Mouse (Mus musculus) olfactory bulb, adult 2 months (tissue): ENCODE data around the gene Havcr1. TPM values are rescaled to one million over a fixed set of nuclear protein-coding genes. Genes with fewer than 3 reads are reported as not detected.
"Not testable (repeated sequence)": the region's sequence is repeated elsewhere in the genome, so short reads cannot be mapped to it uniquely, and the experiment has no call there.

ENCODE experiments used
- H3K27ac ChIP-seq: fragments of 200-500 bp; 2 replicates; pipeline ENCODE4 v1.5.1; 2012; ENCODE audit warnings: low read depth, low read length; ENCODE audit not compliant: insufficient read depth
- H3K4me1 ChIP-seq: fragments of 200-500 bp; 2 replicates; pipeline ENCODE4 v1.6.1; 2012; ENCODE audit warnings: low read length; ENCODE audit not compliant: control insufficient read depth, insufficient read depth
- H3K4me3 ChIP-seq: fragments of 200-500 bp; 2 replicates; pipeline ENCODE4 v1.5.1; 2012; ENCODE audit warnings: mild to moderate bottlenecking, low read depth, low read length, moderate library complexity; ENCODE audit not compliant: insufficient read depth
- CTCF ChIP-seq: fragments of 200-500 bp; IDR thresholded peaks from 2 replicates; pipeline ENCODE4 v1.5.1; 2012; ENCODE audit warnings: low read depth, mild to moderate bottlenecking, low read length, moderate library complexity; ENCODE audit not compliant: insufficient read depth
- POLR2A ChIP-seq: fragments of 200-500 bp; IDR thresholded peaks from 2 replicates; pipeline ENCODE4 v1.6.1; 2012; ENCODE audit warnings: mild to moderate bottlenecking, low read depth, low read length, moderate library complexity; ENCODE audit not compliant: insufficient read depth
- WGBS: fragments of 180-500 bp; shearing (Covaris S2); methylation state at CpG from one replicate; pipeline ENCODE4 v1.1.7; 2018; 5-methylcytosine and 5-hydroxymethylcytosine counted together
- polyA plus RNA-seq: library from polyadenylated mRNA; stranded (reverse); fragments of >200 nt; gene quantifications from 2 replicates; pipeline ENCODE4 v1.2.4, GENCODE M21; 2012; ENCODE audit warnings: low replicate concordance; ENCODE audit not compliant: missing spikeins, insufficient read depth, insufficient read length

Gene Havcr1
- not detected in 2 replicates for polyA plus RNA-seq

DNA sequence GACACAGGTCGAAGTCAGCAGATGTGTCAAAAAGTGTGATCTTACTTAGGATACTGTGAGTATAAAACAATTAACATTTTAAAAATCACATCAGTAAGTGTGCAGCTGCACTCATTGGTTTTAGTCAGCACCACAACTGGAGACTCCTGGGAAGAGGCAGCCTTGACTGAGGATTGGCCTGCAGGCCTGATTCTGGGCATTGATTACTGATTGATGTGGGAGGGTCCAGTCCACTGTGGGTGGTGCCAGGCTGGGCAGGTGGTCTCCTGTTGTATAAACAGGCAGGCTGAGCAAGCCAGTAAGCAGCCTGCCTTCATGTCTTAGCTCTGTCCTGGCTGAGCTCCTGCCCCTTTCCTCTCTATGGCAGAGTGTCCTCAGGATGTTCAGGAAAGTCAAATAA lies at the start of gene Havcr1:
Havcr1 (plus strand) TSS at position 5 of the 400 bp plus-strand sequence.
- not testable (repeated sequence) for H3K27ac ChIP-seq, H3K4me1 ChIP-seq, H3K4me3 ChIP-seq
- 94% methylated on average over 1 of the region's 1 CpGs for WGBS

DNA sequence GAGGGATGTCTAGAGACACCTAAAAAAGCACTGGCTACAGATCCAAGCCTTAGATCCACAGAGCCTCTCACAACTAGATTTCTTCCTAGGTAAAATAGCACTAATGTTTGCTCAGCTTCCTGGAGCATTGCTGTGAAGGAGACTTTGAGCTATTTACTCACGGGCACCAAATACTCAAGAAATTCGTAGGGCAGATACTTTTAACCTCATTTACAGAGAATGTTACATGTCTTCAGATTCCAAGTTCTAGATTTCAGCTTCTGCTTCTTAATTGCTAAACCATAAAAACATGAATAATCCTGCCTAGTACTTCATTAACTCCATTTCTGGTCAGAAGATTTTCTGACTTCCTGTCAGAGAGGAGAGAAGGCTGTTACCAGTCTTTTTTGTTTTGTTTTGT lies 44.7 kb upstream of the Havcr1 start:
- Histone ChIP-seq H3K4me1 (no peaks in the 10 kb centered on the region), H3K4me3 (no peak overlapping the region), H3K27ac (no peak overlapping the region)
- 92% methylated on average over 2 of the region's 2 CpGs for WGBS
- TF ChIP-seq CTCF (no peak), POLR2A (no peak)

DNA sequence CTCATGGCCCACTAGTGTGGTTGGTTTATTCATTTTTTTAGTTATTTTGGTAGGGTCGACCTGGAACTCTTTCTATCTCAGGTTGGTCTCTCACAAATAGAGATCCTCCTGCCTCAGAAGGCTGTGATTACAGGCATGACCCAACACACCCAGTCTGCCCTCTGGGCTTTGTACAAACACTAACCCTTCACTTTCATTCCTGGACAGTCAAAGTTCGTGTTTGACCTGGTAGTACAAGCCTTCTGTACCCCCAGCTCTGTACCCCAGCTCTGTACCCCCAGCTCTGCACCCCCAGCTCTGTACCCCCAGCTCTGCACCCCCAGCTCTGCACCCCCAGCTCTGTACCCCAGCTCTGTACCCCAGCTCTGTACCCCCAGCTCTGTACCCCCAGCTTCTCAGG lies 39.0 kb upstream of the Havcr1 start:
- H3K27ac ChIP-seq, H3K4me1 ChIP-seq, H3K4me3 ChIP-seq: not testable (repeated sequence)
- WGBS = 80% methylated on average over 2 of the region's 2 CpGs

DNA sequence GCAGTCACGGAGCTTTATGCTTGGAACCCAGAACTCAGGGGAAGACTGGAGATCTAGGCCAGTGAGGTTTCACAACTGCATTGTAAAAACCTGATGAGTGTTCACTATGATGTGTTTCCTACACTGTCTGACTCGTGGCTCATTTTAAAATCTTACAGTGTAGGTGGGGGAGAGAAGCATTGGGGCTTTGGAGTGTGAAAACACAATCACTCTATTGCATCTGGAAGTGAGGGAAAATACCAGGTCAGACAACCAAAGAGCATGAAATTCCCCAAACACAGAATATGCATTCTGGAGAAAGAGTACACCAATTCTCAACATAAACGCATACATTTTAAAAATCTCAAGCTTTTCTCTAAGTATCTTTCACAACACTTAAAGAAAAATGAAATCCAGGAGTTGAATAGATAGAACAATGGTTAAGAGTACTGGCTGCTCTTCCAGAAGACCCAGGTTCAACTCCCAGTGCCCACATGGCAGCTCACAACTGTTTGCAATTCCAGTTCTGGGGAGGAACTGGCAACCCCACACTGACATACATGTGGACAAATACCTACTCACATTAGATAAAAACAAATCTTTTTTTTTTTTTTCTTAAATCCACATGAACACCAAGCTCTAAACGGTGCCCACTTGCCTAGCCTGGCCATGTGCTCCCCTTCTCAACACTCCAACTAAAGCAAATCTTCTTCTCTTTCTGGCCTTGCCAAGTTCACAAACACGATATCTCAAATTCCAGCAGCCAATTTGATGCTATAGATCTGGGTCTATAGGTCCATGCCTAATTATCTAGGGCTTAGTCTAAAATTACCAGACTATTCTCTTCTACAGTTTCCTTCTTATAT lies 37.2 kb upstream of the Havcr1 start:
- no peak overlapping the region for H3K27ac ChIP-seq
- TF ChIP-seq CTCF (no peak), POLR2A (no peak)
- H3K4me1 ChIP-seq = no peaks in the 10 kb centered on the region
- WGBS = 88% methylated on average over 5 of the region's 5 CpGs
- H3K4me3 ChIP-seq = no peak overlapping the region

DNA sequence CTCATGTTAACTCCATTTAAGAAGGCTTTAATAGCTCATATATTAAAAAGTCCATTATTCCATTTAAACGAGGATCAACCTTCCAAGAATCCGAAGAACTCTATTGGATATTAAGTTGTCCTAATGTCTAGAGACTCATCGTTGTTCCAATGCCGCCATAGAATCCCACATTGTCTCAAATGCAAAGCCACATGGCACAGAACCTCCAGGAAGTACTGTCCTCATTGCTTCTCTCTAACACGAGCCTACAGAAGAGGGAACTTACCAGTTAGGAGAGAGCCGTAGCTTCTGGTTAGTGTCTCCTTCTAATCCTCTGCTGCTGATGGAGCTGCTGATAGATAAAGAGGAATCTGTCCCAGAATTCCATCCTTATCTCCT lies 36.6 kb upstream of the Havcr1 start:
- Histone ChIP-seq H3K4me3 (no peak overlapping the region), H3K27ac (no peak overlapping the region), H3K4me1 (no peaks in the 10 kb centered on the region)
- WGBS = 87% methylated on average over 6 of the region's 6 CpGs
- no peak for TF ChIP-seq POLR2A
- TF ChIP-seq CTCF = no peak

DNA sequence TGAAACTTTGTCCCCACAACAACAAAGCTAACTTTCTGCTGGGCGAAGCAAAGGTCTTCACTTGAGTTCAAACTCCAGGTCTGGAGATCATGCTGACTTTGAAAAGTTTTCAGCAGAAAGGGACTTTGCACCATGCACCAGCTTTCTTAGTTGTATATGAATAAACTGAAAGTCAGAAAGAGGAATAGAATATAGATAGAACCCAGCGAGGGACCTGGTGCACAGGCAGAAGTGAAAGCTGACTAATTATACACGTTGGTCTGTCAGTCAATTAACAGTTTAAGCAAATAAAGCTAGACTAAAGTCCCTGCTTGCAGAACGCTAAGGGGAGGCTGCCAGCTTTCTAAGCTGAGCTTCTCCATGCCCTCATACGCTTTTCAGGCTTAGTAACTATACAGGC lies 36.0 kb upstream of the Havcr1 start:
- WGBS = 76% methylated on average over 5 of the region's 5 CpGs

DNA sequence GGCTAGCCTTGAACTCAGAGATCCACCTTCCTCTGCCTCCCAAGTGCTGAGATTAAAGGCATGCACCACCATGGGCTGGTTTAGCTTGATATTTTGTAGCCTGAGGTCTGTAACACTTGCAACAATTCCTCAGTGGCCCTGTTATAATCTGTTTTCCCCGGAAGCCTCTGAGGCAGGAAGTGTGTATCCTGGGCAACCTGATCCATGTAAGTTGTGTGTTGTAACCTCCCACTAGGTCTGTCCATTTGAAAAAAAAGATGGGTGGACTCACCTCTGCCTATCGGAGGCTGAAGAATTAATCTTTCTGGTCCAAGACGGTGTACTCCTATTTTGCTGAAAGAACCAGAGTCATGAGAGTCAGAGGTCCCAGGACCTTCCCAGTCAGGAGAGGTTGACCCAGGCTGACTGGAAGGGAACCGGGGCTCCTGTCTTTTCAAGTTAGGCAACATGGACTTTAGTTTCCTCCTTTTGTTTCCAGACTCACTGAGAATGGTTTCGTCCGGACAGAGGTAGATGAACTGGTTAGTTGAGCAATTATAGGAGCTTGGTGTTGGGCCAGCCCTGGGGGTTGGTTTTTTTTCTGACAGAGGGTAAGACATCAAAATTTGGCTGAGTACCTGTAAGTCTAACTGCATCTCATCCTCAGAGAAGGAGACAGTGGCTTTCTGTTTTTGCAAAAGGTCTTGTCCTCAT lies 28.1 kb upstream of the Havcr1 start, which contains the start of gene Timd2:
Timd2 (minus strand) TSS at position 398 of the 693 bp plus-strand sequence.
- TF ChIP-seq CTCF = no peak
- TF ChIP-seq POLR2A = no peak
- 85% methylated on average over 6 of the region's 6 CpGs for WGBS
- Histone ChIP-seq H3K4me3 (no peak within 1 kb of the TSS), H3K27ac (no peak within 1 kb of the TSS), H3K4me1 (no peaks in the 10 kb centered on the region)

More for the DNA sequence above, 36.0 kb upstream of the Havcr1 start:
- H3K4me3 ChIP-seq = no peak overlapping the region
- H3K4me1 ChIP-seq = no peaks in the 10 kb centered on the region
- TF ChIP-seq CTCF = no peak
- TF ChIP-seq POLR2A = no peak
- no peak overlapping the region for H3K27ac ChIP-seq

DNA sequence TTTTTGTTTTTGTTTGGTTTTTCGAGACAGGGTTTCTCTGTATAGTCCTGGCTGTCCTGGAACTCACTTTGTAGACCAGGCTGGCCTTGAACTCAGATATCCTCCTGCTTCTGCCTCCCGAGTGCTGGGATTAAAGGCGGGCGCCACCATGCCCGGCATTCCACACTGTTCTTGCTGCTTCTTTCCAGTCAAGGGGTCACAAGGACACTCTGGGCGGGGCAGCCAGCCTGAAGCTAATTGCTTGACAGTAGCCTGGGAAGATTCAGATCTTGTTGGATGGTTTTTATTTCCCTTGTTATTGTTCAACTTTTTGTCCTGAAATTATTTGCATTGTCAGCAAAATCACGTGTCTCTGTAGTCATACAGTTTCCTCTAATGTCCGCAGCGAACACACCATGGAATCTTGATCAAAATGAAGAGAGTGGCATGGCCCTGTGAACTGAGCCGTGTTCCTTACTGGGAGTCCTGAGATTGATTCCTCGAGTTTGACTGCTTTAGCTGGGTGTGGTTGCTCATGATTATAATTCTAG lies 3.3 kb upstream of the Havcr1 start:
- H3K4me3 ChIP-seq = no peak overlapping the region
- WGBS = 91% methylated on average over 11 of the region's 11 CpGs
- no peaks in the 10 kb centered on the region for H3K4me1 ChIP-seq
- TF ChIP-seq CTCF (no peak), POLR2A (no peak)
- no peak overlapping the region for H3K27ac ChIP-seq

DNA sequence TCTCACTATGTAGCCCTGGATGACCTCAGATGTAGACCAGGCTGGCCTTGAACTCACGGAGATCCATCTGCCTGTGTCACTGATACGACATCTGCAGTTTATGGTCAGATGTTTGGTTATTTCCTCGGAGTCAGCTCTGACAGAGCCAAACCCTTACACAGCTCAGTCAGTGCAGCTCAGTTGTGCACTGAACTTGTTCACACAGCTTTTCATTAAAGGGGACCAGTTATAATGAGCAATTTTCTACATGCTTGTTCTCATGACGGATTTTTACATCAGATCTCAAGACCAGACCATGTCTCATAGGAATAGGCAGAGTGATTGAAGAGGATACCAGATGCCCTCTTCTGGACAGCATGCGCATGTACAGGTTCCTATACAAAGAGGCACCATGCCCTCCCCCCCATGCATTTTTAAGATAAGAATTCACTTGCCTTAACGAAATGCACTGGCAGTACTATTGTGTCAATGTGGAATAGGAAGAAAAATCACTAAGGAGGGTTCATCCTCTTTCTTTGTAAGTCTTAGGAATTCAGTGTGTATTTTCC lies 1.6 kb upstream of the Havcr1 start:
- Histone ChIP-seq H3K27ac (no peak overlapping the region), H3K4me1 (no peaks in the 10 kb centered on the region), H3K4me3 (no peak overlapping the region)
- 63% methylated on average over 6 of the region's 6 CpGs for WGBS
- TF ChIP-seq POLR2A (no peak), CTCF (no peak)
